Mouse (Mus musculus) macrophage (primary cell): ENCODE data around the gene Pecam1. TPM values are rescaled to one million over a fixed set of nuclear protein-coding genes. Genes with fewer than 3 reads are reported as not detected.
"Not testable (repeated sequence)": the region's sequence is repeated elsewhere in the genome, so short reads cannot be mapped to it uniquely, and the experiment has no call there.

Source experiments
- H3K27ac ChIP-seq: fragments of 350-480 bp; formaldehyde crosslinking; 2 replicates; pipeline ENCODE4 v1.9.0; 2021
- H3K36me3 ChIP-seq: fragments of 350-480 bp; formaldehyde crosslinking; 2 replicates; pipeline ENCODE4 v1.9.0; 2021; ENCODE audit errors: inconsistent target
- H3K4me3 ChIP-seq: fragments of 350-480 bp; formaldehyde crosslinking; 2 replicates; pipeline ENCODE4 v1.9.0; 2021; ENCODE audit errors: inconsistent target
- H3K79me2 ChIP-seq: fragments of 350-480 bp; formaldehyde crosslinking; 2 replicates; pipeline ENCODE4 v1.9.0; 2021; ENCODE audit errors: inconsistent target
- WGBS: methylation state at CpG from one replicate; pipeline ENCODE4 v1.1.7; 2026; ENCODE audit warnings: inconsistent platforms; ENCODE audit not compliant: missing documents; 5-methylcytosine and 5-hydroxymethylcytosine counted together
- polyA plus RNA-seq: library from polyadenylated mRNA; stranded (reverse); fragments of 250-400 nt; gene quantifications from 3 replicates; pipeline ENCODE4 v1.2.4, GENCODE M21; 2018; ENCODE audit warnings: inconsistent platforms
- total RNA-seq, 78 experiments: library from RNA; depleted of rRNA; stranded (reverse); fragments of 250-400 nt; gene quantifications; 1 replicate in 9 of 78; 2 replicates in 24 of 78; 3 replicates in 43 of 78; 4 replicates in 2 of 78; pipeline ENCODE4 v1.2.4; 2018; ENCODE audit warnings: inconsistent platforms in 56 of 78

Pecam1 gene
- 1 to 10 TPM in 25 of 26 experiments, under 1 TPM in 1; 0.84 to 9.0 (median 2.4) TPM for total RNA-seq (2018; cell fraction: chromatin; rRNA removed)
- 1 to 10 TPM in 13 of 26 experiments, under 1 TPM in 13; 0.47 to 4.9 (median 1.2) TPM for total RNA-seq (2018; cell fraction: cytosol; rRNA removed)
- total RNA-seq (2018; cell fraction: nucleus; rRNA removed), result 1 to 10 TPM; 1.2 to 7.4 (median 3.1) TPM
- 0.71 to 1.5 TPM (median 0.98 TPM) in 3 replicates for polyA plus RNA-seq

DNA sequence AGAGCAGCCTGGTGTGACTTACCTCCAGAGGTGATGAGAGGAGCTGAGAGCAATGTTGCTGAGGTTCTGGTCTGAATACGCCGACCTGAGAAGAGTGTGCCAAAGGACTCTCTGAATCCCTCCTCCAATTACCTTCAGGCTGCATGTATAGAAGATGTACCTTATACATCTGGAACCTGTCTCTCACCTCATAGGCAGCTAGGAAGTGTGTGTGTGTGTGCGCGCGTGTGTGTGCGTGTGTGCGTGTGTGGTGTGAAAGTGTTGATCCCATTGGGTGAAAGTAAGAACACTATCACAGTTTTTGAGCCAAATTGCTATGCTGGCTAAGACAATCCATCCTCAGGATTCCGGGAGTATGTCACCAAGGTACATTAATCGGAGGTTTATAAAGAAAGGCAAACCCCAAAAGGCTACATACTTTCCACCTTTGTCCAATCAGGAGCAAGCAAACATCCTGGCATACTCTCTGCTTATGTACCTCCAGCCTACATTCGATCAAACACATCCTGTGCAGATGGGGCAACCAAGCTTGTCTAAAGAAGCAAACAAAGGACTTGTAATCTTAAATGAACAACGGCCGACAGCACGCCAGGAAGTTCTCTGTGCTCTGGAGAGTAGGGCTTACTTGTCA, at the start of gene Pecam1:
TSS of gene Pecam1 (minus strand) at position 508 of the 631 bp plus-strand sequence.
- 33% methylated on average over 13 of the region's 13 CpGs for WGBS
- H3K4me3 ChIP-seq, result peak within 1 kb of the TSS; percentile 57
- H3K79me2 ChIP-seq, result peaks cover 21% of the 10 kb centered on the region
- peak within 1 kb of the TSS; percentile 98 for H3K27ac ChIP-seq
- H3K36me3 ChIP-seq, result peaks cover 12% of the 10 kb centered on the region

DNA sequence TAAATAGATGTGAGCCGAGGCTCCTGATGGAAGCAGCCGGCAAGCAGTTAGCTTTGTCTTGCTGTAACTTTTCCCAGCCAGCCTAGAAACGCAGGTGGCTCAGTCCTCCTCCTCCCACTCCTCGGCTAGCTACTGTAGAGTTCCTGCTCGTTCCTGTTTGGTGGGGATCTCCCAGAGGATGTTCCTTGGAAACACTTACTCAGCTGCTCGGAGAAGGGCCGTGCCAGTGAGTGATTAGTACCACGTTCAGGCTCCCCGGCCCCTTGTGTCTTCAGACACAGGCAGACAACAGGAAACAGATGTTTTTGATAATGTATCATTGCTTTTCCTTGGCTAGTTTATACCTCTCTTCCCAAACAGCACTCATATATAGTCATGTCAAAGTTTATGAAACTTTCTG, 45.3 kb upstream of the Pecam1 start:
- WGBS, result 88% methylated on average over 9 of the region's 9 CpGs
- no peak overlapping the region for H3K27ac ChIP-seq
- H3K4me3 ChIP-seq, result no peak overlapping the region
- H3K79me2 ChIP-seq, result peaks cover 20% of the 10 kb centered on the region
- H3K36me3 ChIP-seq, result peaks cover 50% of the 10 kb centered on the region

DNA sequence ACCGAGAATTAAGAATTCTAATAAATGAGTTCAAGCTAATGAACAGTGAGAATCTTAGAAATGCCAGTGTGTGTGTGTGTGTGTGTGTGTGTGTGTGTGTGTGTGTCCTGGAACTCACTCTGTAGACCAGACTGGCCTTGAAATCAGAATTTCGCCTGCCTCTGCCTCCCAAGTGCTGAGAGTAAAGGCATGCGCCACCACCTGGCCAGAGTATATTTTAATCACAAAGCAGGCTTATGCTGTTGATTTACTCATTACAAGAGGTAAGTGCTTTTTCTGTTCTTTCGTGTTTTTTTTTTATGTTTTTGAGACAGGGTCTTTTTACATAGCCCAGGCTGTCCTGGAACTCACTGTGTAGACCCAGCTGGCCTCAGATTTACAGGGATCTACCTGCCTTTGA, 43.4 kb upstream of the Pecam1 start:
- Histone ChIP-seq H3K79me2 (peaks cover 33% of the 10 kb centered on the region), H3K27ac (no peak overlapping the region), H3K36me3 (peaks cover 33% of the 10 kb centered on the region; the same call in 1 of the 2 replicates), H3K4me3 (no peak overlapping the region)
- 77% methylated on average over 4 of the region's 4 CpGs for WGBS

DNA sequence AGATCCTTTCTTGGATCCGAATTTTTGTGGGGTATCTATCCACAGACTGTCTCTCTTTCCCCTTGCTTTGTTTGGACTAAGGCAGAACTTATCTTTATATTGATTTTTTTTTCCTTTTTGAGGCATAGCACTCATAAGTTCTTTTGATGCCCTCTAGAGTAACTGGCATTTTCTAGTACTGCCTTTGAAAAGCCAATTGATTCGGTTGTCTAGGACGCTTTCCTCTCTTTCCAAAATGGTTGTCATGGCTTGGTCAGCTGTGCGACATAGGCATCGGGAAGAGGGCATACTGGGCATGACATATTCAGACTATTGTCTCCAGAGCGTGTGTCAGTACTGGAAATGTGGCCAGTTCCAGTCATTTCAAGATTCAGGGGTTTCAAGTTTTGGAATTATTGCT, 39.2 kb upstream of the Pecam1 start:
- Histone ChIP-seq H3K27ac (peak overlapping the region; percentile 91), H3K4me3 (peak overlapping the region; percentile 88), H3K36me3 (peaks cover 31% of the 10 kb centered on the region; the same call in 1 of the 2 replicates), H3K79me2 (peaks cover 69% of the 10 kb centered on the region)
- WGBS, result 3% methylated on average over 6 of the region's 6 CpGs

DNA sequence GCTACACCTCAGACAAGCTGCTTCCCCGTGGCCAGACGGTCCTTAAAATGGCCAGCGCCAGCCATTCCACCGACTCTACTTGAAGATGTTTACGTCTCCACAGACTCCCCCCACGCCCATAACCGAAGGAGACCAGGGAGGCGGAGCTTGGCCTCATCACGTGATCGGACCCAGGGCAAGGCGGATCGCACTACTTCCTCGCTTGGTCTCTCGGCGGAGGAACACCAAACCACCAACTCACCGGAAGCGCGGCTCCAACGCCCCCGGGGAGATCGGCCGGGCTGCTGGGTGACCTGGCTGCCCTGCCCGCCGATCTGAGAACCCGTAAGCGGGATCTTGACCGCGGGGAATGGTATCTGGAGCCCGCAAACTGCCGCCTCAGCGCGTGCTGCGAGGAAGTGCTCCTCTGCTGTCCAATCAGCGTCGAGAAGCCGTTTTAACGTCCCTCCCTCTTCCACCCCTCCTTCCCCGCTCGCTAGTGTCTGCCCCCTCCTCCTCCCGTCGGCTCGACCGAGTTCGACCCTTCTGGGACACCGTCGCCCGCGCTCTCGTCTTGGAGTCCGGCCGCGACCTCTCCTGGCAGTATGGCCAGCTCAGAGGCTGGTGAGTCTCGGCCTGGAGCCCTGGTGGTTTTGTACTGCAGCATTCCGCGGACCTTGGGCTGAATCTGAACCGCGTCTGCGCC, 38.5 kb upstream of the Pecam1 start, which contains the start of the genes Ddx5 and Cep95:
TSS of gene Ddx5 (minus strand) at position 411 of the 685 bp plus-strand sequence.
TSS of gene Cep95 (plus strand) at position 478 of the 685 bp plus-strand sequence.
- H3K79me2 ChIP-seq, result peaks cover 76% of the 10 kb centered on the region
- WGBS, result under 1% methylated on average over 58 of the region's 58 CpGs
- H3K27ac ChIP-seq, result peak within 1 kb of the TSS; percentile 91
- peaks cover 32% of the 10 kb centered on the region for H3K36me3 ChIP-seq
- peak within 1 kb of the TSS; percentile 93 for H3K4me3 ChIP-seq

DNA sequence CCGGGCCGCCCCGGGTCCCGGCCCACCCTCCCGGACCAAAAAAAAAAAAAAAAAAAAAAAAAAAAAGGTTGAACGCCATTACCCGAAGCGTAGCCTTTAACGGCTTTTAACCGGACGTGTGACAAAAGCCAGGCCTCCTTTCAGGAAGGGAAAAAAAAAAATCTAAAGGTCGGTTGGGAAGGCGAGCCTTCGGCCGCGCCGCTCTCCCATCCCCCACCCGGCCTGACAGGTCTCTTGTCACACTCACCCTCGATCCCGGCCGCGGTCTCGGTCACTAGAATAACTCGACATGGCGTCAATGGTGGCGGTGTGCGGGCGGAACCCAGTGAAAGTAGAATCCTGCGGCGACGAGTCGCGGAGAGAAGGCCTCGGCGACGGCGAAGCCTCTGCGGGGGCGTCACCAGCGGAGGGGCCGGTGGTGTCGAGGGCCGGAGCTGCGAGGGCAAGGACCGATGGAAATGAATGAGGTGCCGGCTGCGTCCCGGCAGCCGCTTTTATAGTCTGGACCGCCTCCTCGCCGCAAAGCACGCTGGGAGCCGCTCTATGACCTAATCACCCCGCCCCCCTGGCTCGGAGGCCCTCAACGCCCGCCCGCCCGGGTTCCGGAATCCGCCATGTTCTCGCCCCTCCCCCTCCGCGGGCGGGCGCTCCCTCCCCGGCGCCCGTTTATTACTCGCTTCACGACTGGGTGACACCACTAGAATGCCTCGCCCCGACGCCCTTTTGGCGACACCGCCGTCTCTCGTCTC, 37.8 kb upstream of the Pecam1 start:
- peaks cover 83% of the 10 kb centered on the region for H3K79me2 ChIP-seq
- WGBS, result 1% methylated on average over 49 of the region's 79 CpGs
- H3K36me3 ChIP-seq, result peaks cover 39% of the 10 kb centered on the region

DNA sequence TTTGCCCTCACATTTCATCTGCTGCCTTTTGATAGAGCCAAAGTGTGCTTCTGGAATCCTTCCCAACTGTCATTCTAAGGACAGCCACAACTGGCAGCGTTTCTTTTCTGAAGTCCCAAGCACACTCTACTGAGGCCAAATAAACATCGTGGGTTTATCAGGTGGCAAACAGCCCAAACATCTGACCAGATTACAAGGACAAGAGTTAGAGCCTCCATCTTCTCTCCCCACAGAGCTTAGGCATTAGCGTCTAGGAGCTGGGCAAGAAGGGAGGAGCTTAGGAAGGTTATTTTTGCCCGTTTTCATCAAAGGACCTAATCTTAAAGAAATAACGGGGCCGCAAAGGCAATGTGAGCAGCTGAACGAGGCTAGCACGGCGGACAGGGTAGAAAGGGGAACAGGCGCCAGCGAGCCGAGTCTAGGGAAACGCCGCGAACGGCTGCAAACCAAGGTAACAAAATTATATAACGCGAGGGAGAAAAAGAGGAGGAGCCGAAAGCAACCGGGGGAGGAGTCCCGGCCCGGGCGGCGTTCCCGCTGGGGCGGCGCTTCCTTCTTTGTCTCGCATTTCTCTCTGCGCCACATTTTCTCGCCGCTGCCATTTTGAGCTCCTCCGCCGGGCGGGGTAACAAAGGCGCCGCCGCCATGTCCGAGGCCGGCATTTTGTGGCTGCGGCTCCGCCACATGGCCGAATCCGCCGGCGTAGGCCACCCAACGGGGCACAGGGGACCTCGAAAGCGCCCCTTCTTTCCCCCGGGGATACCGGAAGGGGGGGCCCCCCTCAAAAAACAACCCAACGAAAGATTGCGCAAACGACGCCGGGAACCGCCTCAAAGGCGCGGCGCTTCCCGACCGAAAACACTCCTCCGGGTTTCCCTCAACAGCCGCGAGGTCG, 37.0 kb upstream of the Pecam1 start:
- Histone ChIP-seq H3K4me3 (peak overlapping the region; percentile 93), H3K36me3 (peaks cover 40% of the 10 kb centered on the region), H3K79me2 (peaks cover 88% of the 10 kb centered on the region), H3K27ac (peak overlapping the region; percentile 87)
- under 1% methylated on average over 46 of the region's 65 CpGs for WGBS

More for the DNA sequence above, 37.8 kb upstream of the Pecam1 start:
- peak overlapping the region; percentile 91 for H3K27ac ChIP-seq
- peak overlapping the region; percentile 93 for H3K4me3 ChIP-seq

DNA sequence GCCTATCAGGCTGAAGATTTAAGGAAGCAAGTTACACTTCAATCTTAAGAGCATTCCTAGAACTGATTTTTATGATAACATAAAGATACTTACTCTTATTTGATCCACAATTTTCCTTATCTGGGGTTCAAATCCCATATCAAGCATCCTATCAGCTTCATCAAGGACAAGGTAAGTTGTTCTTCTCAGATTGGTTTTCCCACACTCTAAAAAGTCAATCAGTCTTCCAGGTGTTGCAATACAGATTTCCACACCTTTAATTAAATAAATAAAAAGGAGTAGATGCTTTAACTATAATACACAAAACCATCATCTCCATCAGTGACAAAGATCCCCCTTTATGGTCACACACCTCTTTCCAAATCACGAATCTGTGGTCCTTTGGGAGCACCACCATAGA, 34.6 kb upstream of the Pecam1 start:
- H3K36me3 ChIP-seq, result peaks cover 57% of the 10 kb centered on the region
- no peak overlapping the region for H3K27ac ChIP-seq
- peaks cover 78% of the 10 kb centered on the region for H3K79me2 ChIP-seq
- no peak overlapping the region for H3K4me3 ChIP-seq
- 57% methylated on average over 1 of the region's 1 CpGs for WGBS

DNA sequence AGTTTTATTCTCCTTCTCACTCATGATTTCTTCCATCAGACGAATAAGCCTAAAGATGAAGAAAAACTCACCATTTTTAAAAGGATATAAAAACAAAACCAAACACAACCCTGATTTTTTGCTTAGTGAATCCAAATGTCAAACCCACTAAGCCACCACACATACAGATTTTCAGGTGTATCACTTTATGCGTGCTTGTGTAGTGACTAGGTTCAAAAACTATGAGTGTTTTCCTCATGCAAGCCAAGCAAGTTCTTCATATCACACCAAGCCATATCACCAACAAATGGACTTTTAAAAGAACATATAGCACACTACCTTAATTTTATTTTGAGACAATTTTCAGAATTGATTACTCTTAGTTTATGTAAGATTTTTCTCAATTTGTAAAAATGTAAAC, 34.0 kb upstream of the Pecam1 start:
- H3K79me2 ChIP-seq, result peaks cover 73% of the 10 kb centered on the region
- WGBS, result 82% methylated on average over 1 of the region's 2 CpGs
- H3K36me3 ChIP-seq, result peaks cover 57% of the 10 kb centered on the region
- no peak overlapping the region for H3K4me3 ChIP-seq
- H3K27ac ChIP-seq, result no peak overlapping the region

DNA sequence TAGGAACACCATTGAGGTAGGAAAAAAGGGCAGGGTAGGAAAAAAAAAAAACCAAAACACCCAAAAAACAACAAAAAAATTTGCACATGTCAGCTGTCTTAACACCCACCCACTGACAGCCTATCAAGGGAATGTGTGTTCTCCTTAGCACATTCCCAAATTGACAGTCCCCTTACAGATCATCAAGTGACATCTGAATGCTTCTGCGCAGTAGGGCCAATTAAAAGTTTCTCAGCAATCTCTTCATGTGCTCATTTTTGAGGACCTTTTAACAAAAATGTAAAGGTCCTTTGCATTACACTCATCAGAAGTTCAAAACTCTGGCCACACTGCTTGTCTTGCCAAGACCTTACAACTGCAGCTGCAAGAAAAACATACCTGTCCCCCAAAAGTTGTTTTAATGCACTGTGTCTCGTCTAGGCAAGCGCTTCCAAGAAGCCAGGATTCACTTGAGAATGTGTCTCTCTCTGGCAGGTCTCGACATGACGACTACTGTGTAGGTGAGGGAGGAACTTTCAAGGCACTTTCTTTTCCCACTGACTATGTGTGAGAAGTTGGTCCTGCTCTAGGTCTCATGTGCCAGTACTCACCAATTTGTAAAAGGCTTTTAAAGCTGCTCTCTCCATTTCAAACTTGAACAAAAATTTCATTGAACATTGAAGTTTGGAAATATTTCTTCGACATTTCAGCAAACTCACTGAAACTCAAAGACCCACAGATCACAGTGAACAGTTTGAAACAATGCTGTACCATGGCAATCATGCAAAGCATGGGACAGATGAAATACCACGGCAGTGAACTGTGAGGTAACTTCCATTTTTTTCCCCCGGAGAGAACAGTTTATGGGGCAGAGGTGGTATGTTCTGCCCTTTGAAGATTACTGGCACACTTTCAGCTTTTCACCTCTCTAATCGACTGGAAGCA, 32.7 kb upstream of the Pecam1 start:
- H3K79me2 ChIP-seq, result peaks cover 74% of the 10 kb centered on the region
- 77% methylated on average over 9 of the region's 9 CpGs for WGBS
- peaks cover 57% of the 10 kb centered on the region for H3K36me3 ChIP-seq
- H3K4me3 ChIP-seq, result no peak overlapping the region
- no peak overlapping the region for H3K27ac ChIP-seq

DNA sequence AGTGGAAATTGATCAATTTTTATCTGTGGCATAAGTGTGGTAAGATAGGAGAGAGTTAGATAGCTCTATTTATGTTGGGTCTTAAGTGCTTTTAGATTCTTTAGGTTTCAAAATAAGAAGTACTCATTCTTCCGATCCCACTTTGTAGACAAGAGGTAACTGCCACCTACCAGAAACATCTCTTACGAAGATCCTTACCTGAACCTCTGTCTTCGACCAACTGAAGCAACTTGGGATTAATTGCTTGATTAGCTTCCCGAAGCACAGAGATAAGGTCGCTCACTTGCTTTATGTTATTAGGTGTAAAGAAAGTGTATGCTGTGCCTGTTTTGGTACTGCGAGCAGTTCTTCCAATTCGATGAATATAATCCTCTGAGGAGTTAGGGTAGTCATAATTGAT, 31.8 kb upstream of the Pecam1 start:
- not testable (repeated sequence) for H3K4me3 ChIP-seq, H3K27ac ChIP-seq
- Histone ChIP-seq H3K79me2 (peaks cover 74% of the 10 kb centered on the region), H3K36me3 (peaks cover 57% of the 10 kb centered on the region)
- WGBS, result 100% methylated on average over 6 of the region's 7 CpGs

DNA sequence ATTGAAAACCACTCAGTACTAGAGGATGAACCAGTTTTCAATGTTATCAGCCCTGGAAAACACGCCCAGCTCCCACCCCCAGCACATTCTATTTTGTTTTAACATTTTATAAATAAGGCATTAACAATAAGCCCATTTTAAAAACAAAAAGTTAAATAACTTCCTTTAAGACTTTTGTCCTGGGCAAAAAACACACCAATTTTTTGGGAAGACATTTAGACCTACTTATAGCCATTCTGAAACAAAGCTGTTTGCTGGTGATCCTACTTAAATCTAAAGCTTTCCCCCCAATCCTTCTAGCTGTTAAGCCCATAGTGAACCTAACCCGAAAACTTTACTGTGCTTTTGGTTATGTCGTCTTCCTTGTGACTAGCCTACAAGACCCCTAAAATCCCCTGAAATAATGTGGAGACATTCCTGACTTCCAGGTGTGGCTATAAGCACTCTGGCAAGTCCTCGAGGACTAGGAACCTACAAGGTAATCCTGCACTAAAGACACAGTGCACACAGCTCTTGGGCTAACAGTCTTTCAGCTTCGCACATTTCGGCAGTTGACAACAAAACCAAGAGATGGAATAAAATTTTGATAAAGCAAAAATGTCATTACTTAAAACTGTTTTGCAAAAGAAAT, 30.3 kb upstream of the Pecam1 start:
- no peak overlapping the region for H3K4me3 ChIP-seq
- no peak overlapping the region for H3K27ac ChIP-seq

More for the DNA sequence above, 30.3 kb upstream of the Pecam1 start:
- WGBS, result 87% methylated on average over 6 of the region's 6 CpGs
- Histone ChIP-seq H3K36me3 (peaks cover 52% of the 10 kb centered on the region), H3K79me2 (peaks cover 63% of the 10 kb centered on the region)
